Mouse (Mus musculus): ENCODE data around the gene Tnnt3. TPM values are rescaled to one million over a fixed set of nuclear protein-coding genes. Genes with fewer than 3 reads are reported as not detected.

The Tnnt3 gene
- total RNA-seq, 2 experiments from 2014 or later: not detected

DNA sequence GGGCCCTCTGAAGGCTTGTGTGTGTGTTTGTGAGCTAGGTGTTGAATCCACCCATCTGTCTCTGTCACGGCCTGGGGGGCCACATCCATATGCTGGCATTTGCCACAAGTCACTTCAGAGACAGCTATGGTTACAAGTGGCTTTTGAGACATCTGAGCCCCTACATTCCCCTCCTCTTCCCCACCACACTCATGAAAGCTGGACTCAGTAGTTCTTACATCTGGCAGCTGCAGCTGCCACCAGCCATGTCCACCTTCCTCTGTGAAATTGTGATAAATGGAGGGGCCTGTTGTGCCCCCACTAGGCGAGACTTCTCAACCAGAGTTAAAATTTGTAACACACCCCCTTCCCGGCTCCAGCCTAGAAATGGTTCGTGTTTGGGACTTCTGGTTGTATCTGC lies 39.7 kb downstream of the Tnnt3 start:
- no peak for DNase-seq (ENCODE audit: low spot score in 2 of 2)

DNA sequence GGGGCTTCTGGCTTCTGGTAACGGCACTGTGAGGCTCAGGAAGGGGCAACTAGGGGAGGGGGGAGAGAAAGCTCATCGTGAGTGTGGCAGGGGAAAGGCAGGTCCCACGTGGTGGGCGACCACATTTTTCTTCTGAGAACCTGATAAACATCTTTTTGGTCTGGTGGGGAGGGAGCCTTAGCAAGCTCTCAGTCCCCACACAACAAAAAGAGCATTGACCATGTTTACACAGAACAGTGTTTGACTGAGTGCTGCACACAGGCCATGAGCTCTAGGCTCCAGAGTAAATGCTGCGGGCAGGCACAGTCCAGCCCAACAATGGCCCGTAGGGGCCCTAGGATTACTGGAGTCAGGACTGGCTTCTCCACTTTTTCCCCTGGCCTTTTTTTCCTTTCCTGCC lies 40.1 kb downstream of the Tnnt3 start:
- DNase-seq (ENCODE audit: low spot score in 2 of 2): no peak

DNA sequence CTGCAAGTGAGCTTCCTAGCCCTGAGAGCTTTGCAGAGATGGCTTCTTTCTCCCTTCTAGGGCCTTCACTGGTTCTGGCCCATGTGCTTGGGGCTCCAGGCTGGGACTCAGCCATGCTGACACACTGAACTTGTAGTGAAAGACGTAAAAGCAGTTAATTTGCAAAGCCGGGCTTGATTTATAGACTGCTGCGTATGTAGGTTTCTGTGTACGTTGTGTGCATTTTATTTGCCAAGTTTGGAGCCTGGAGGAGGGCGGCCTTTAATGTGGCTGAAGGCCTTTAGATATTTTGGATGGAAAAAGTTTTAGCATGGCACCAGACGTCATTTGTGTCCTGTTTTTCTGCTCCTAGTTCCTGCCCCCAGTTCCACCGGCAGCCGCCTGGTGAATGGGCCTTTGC lies 41.2 kb downstream of the Tnnt3 start:
- no peak for DNase-seq (ENCODE audit: low spot score in 2 of 2)

DNA sequence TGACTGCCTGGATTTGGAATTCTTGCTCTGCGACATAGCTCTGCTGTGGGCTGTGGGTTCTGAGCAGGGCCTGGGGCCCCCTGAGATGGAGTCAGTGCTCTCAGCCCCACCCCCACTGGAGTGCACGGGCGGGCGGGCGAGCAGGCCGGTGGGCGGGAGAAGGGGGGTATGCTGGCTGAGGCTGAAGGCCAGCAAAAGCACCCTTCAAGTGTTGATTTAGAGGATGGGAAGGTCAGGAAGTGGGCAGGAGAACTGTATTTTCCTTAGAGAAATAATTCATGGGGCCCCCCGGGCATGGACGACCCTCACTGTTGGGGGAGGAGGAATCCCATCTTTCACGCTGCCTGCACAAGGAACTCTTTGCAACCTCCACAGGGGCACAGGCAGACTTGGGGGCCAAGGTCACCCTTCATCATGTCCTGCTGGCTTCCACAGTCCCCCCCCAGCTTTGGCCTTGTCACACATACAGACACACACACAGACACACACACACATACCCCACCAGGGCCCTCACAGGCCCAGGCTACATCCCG lies 44.2 kb downstream of the Tnnt3 start:
- no peak for DNase-seq (ENCODE audit: low spot score in 2 of 2)

DNA sequence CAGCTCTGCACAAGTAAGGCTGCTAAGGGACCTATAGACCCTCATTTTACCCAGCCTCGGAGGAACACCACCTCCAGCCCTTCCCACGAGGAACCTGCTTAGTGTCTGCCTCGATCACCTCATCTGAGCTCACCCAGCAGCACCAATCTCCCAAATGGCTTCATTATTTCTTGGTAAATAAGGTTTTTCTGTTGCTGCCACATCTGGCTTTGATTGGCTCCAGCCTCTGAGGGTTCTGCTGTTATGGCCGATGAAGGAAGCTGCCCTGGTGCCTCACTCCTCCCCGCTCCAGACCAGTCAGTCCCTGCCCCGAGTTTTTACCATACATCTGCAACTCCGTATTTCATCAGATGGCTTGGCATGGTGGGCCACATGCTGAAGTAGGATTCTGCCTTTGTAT lies 47.3 kb downstream of the Tnnt3 start:
- no peak for DNase-seq (ENCODE audit: low spot score in 2 of 2)

DNA sequence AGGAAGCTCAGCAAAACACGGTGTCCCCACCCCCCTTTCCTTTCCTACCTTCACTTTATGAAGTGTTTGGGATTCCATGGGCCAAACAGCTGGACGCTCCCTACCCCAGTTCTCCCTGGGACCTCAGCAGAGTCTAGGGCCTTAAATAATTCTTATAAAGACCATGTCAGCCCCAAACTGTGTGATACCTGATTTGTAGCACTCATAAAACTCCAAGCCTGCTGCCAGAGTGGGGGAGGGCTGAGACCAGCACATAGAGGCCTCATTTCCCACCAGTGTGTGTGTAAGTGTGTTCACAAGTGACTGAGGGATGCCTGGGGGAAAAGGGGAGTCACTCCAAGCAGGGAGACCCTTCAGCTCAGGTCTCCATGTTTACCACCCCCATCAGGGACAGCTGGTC lies 49.2 kb downstream of the Tnnt3 start:
- DNase-seq (ENCODE audit: low spot score in 2 of 2): no peak

DNA sequence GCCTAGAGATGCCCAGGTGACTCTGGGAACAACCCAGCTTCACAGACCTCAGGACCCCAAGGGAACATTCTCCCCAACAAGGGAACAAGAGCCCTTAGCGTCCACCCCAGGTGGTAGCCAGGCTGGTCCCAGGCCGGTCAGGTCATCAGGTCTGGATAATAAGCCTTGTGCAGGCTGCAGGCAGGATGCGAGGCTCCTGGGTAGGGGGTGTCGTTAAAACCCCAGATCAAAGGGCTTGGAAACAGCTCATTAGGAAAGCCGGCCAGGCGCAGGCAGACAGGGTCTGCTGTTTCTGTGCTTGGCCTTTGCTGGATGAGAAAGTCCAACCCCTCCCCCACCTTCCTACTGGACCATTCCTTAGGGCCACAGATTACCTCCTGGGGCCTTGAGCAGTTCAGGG lies 50.1 kb downstream of the Tnnt3 start:
- DNase-seq (ENCODE audit: low spot score in 2 of 2): no peak

DNA sequence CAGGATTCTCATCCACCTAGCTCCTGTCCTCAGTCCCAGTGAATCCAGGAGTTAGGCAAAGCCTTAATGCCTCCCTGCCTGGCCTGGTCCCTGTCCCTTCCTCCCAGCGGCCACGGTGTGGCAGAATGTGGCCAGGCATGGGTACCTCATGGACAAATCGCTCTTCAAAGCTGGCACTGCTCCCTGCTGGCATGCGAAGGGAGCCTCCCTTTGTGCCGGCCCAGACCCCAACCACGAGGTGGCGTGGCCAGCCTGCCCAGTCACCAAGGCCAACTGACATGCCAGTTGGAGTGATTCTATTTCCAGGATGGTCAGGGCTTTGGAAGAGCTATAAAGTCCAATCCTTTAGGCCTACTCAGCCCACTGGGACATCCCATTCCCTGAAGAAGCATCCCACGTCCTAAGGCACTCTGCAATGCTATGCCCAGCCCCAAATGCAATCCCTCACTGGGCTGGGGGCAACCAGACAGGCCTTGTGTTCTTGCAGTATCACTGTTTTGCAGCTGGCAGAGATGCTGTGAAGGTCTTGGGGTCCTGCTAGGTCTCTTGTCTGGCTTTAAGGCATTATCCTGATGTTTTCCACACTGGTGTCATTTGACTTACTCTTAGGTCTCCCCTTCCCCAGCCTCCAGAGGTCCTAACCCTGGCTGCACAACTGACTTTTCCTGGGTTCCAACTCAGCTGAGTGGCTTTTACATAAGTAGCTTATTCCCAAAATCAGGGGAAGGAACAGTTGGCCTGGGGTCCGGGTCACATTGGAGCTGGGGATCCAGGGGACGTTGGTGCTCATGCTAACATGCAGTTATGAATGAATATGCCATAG lies 51.5 kb downstream of the Tnnt3 start:
- DNase-seq (ENCODE audit: low spot score in 2 of 2): no peak

DNA sequence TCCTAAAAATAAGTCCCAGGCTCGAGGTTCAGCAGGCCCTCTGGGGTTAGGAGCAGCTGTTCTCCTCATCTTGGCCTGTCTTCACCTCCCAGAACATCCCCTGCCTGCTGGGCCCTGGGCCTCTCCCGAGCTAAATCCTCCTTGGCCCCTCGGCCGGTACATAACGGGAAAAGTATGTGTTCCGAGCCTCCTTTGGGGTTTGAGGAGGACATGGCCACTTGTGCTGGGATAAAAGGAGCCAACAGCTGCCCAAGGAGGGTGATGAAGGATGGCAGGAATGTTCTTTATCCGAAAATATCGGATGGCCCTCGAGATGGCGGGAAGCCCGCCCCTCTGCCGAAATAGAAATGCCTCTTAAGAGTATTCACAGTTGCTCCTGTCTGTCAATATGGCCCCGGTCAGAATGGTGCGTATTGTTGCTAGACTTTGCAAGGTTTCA lies 52.3 kb downstream of the Tnnt3 start:
- DNase-seq (ENCODE audit: low spot score in 2 of 2): no peak

DNA sequence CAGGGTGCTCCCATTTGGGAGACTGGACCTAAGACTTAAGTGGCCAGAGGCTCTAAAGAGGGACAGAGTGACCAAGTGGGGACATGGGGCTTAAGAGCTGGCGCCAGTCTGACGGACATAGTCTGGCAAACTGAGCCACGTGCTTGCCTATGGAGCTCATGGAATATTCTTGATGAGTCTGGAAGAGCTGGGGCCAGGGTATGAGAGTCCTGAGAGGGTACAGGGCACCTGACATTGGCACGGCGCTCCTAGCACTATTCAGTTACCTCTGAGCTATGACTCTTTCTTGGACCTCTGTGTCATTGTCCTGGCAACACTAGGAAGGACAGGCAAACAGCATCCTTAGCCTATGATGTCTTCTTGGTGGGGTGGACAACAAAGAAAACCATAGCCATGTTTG lies 53.1 kb downstream of the Tnnt3 start:
- DNase-seq (ENCODE audit: low spot score in 2 of 2): no peak

DNA sequence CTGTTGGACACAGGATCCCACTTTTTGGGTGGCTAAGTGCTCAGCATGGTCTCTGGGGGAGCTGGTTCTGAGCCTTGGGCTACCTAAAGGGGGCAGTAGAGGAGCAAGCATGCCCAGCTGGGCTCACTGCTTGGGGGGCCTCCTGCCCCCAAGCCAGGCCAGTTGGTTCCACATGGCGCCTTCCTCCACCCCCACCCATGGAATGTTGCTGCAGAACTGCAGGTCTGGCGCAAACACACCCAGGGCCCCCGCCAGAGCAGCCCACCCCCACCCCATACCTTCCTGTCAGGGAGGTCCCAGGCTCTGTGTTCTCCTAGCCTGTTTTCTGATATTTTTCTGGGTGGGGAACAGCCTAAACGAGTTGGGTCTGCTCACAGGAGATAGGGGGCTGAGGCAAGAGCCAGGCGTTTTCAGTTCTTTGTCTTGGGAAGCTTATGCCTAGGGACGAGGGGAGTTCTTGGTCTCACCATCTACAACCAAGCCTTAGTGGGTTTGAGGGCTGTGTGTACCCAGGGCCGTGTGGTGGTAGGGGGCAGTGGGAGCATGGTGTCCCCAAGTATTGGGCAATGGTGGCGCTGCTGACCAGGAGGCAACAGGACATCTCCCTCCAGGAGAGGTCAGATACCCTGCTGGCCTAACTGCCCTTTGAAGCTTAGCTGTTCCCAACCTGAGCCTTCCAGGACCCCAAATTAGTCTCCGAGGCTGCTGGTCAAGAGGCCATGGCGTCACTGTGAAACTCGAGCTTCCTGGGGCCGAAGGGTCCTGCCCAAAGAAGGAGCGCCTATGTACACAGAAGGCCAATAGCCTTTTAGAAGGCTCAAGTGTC lies 54.2 kb downstream of the Tnnt3 start:
- DNase-seq (ENCODE audit: low spot score in 2 of 2): no peak

DNA sequence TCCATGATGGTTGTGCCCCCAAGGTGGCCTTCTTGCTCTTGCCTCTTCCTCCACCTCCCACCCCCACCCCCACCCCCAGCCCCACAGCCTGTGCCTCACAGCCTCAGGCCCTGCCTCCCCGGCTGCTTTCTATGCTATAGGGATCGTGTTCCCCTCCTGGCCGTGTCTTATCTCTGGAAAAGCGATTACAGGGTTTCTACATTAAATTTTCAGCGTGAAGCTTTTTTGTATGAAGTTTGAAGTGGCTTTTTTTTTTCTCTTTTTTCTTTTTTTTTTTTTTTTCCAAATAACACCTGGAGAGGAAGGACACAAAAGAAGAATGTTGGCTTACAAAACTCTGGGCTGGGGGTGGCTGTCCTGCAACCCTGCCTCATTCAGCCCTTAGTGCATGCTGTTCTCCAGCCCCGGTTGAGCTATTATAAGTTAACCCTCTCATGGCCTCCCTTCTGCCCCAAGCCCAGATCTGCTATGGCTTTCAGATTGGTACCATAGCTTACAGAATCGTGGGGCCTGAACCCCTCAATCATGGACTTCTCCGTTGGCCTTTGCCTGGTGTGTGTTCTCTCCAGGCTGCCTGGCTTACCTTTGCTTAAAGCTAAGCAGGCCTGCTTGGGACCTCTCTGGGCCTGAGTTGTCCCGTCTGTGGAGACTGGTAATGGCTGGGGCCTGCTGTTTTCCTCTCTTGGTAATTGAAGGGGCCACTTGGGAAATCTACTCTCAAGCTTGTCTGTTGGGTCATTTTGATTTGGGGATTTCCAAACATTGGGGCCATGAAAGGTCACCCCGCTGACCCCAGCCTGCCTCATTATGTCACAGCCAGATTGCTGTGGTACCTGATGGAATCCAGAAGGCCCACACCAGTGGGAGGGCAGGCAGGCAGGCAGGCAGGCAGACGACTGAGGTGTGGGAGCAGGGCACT lies 55.0 kb downstream of the Tnnt3 start:
- DNase-seq (ENCODE audit: low spot score in 2 of 2): no peak

DNA sequence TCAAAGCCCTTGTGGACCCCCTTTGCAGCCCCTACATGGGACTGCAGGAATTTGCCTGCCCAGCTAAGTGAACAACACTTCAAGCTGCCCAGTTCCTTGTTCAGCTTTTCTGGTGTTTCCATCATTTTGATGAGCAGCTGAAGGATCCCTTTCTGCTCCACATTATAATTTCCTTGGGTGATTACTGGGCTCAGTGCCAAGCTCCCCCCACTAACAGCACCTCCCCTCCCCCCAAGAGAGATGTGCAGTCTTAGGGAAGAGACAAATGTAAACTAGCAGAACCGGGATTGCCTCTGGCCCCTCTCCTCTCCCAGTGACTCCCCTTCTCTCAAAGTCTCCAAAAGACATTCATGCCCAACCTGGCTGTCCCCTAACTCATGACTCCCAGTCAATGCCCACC lies 56.0 kb downstream of the Tnnt3 start:
- no peak for DNase-seq (ENCODE audit: low spot score in 2 of 2)

DNA sequence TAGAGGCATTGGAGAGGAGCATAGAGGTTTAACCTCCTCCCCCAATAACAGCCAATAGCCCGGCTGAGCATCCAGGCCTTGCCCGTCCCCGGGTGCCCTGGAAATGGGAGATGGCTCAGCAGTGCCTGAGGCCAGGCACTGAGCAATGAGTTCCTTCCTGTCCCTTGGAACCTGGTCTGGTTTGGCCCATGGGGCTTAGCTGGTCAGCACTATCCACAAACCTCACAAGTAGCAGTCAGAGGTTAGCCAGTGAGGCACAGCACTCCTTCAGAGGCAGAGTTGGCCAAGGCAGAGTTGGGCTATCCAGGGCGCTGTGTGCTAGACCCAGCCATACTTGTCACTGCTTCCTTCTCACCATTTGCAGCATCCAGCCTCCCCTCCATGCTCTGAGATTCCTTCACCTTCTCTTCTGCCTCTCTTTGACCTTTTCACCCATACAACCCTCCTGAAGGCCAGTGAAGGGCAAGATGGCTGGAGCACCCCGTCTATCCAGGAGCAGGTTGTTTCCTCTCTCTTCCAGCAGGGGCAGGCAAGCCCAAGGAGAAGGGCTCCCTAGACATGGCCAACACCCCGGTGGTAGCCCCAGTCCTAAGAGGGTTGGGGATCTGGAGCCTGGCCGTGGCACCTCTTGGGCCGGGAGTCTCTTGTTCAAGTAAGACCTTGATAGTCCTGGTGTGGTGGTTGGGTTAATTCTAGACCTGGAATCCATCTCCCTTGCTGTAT lies 56.9 kb downstream of the Tnnt3 start:
- no peak for DNase-seq (ENCODE audit: low spot score in 2 of 2)

DNA sequence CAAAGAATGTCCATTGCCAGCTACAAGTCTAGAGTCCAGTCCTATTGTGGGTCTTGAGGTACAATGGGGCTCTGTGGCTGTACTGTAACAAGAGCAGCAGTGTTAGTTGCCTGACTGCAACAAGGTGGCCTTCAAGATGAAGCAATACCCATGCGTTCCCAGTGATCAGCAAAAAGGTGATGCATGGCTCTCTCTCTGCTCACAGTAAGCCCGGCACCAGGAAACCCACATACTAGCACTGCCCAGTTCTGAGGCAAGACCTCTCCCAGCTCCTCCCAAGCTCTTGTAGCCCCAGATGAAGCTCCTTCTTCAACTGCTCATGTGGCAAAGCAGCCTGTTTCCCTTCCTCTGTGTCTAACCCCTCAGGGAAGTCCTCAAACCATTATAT lies 57.4 kb downstream of the Tnnt3 start:
- no peak for DNase-seq (ENCODE audit: low spot score in 2 of 2)

DNA sequence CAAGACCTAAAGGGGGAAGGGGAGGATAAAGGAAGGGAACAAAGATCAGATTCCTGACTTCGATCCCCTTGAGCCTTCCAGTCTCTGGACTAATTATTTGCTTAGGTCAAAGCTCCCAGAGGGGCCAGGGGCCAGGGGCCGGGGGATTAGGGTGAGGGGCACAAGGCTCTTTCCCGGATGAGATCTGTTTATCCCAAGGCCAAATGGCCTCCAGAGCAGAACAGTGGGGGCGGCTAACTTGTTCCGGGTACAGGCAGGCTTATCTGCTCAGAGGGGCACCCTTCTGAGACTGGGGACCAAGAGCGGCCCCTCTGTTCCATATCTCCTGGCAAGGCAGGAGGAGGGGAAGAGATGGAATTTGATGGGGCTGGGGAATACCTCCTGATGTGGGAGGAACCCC lies 59.1 kb downstream of the Tnnt3 start:
- DNase-seq (ENCODE audit: low spot score in 2 of 2): no peak

DNA sequence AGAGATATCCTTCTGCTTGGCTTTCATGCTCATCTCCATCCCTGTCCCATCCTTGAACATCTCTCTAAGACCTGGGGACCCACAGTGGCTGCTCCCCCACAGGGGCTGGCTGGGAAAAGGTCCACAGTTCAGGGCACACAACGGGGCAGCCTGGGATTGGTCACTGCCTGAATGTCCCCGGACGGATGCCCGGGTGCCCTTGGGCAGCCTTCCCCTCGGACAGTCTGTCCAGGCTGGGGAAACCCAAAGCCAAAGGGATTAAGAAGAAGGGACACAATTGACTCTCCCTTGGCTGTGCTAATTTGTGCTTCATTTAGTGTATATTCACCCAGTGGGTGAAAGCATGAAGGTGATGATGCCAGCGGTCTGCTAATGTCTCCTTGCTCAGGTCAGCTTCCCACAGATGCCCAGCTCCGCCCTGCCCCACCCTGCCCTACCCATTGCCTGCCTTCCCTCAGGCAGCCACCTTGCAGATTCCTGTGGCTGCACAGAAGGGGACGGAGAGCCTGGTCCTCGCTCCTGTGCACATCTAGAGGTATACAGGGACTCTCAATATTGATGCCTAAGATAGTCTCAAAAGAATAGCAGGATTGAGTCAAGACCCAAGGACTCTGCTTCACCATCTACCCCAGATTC lies 60.0 kb downstream of the Tnnt3 start:
- no peak for DNase-seq (ENCODE audit: low spot score in 2 of 2)

DNA sequence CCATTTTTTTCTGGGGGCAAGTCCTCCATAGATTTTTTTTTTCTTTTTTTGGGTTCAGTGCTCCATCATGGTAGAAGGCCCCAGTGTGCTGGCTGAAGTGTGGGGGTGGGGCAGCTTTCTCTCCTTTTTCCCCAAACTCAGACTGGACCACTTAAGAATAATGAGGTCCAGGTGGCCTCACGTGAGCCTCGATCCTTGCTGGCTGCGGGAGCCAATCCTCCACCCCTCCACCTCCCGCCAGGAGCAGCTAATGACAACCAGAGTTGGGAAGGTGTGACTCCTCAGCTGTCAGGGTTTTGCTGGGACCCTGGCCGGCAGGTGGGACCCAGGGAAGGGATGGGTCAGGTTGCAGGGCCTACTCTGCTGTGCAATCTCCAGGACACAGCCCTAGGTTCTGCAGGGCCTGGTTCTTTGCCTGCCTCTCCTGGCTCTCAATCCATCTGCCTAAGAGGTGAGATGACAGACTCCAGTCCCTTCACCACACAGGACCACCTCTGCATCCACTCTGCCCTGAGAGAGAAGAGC lies 61.1 kb downstream of the Tnnt3 start:
- DNase-seq (ENCODE audit: low spot score in 2 of 2): no peak

DNA sequence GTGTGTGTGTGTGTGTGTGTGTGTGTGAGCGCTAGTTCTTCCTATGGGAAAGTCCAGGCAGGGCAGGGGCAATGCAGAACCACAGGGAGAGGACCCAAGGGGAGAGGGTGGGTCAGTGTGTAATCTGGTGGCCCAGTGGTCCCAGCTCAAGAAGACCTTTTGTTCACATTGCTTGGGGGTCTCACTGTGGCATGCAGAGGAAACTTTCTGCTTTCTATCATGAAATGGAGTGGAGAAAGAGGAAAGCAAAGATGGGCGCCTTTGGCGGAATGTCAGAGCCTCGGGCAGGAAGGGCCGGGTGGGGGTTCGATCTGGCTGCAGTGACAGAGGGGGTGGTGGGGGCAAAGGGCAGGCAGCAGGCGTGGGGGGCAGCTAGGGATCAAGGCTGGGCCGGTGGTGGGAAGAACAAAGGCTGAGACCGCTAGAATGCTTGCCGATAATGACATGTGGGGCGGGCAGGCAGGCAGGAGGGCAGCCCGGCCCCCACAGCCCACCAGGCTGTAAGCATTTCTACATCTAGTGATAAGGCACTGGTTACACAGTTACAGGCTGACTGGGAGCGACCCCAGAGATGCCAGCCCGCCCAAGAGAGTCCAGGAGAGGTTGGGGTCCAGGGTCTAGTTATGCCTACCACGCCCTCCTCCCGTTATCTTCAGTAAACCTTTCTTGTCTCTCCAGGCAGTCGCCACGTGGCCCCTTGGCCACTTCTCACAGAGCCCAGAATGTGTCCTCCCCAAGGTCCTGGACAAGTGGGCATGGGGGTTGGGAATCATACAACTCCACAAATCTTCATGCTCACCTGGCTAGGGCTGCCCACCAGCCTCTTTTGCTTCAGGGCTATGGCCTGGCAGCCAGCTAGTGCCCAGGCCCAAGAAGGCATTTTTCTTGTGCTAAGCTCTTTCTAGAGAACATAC lies 62.6 kb downstream of the Tnnt3 start:
- no peak for DNase-seq (ENCODE audit: low spot score in 2 of 2)
